Mouse (Mus musculus) heart, embryonic 11.5 days (tissue): ENCODE data around the gene Zbtb43. TPM values are rescaled to one million over a fixed set of nuclear protein-coding genes. Genes with fewer than 3 reads are reported as not detected.

Experiments used
- ATAC-seq: fragments of 200-750 bp; cut with Nextera tagmentation; replicated peaks from 2 replicates; pipeline ENCODE4 v1.8.0; 2017; ENCODE audit warnings: moderate library complexity; ENCODE audit not compliant: insufficient number of reproducible peaks, low FRiP score, low TSS enrichment
- H3K27ac ChIP-seq: fragments of 300-500 bp; sonication (generic); 2 replicates; pipeline ENCODE4 v1.5.1; 2014; ENCODE audit warnings: mild to moderate bottlenecking, low read depth, low read length
- H3K27me3 ChIP-seq: fragments of 300-500 bp; sonication (generic); 2 replicates; pipeline ENCODE4 v1.6.1; 2014; ENCODE audit warnings: mild to moderate bottlenecking, low read length, mixed read lengths; ENCODE audit not compliant: control insufficient read depth, insufficient read depth
- H3K36me3 ChIP-seq: fragments of 300-500 bp; sonication (generic); 2 replicates; pipeline ENCODE4 v1.6.1; 2014; ENCODE audit warnings: mild to moderate bottlenecking, low read length, moderate library complexity, mixed read lengths; ENCODE audit not compliant: control insufficient read depth, insufficient read depth
- H3K4me1 ChIP-seq: fragments of 300-500 bp; sonication (generic); 2 replicates; pipeline ENCODE4 v1.6.1; 2014; ENCODE audit warnings: low read length; ENCODE audit not compliant: control insufficient read depth, insufficient read depth
- H3K4me2 ChIP-seq: fragments of 300-500 bp; sonication (generic); 2 replicates; pipeline ENCODE4 v1.6.1; 2014; ENCODE audit warnings: mild to moderate bottlenecking, moderate library complexity
- H3K4me3 ChIP-seq: fragments of 300-500 bp; sonication (generic); 2 replicates; pipeline ENCODE4 v1.5.1; 2014; ENCODE audit warnings: low read depth, low read length
- H3K9ac ChIP-seq: fragments of 300-500 bp; sonication (generic); 2 replicates; pipeline ENCODE4 v1.6.1; 2014; ENCODE audit warnings: mild to moderate bottlenecking, low read depth, low read length, moderate library complexity
- H3K9me3 ChIP-seq: fragments of 300-500 bp; sonication (generic); replicated peaks from 2 replicates; pipeline ENCODE4 v1.6.1; 2016; ENCODE audit warnings: low read length; ENCODE audit not compliant: control insufficient read depth
- WGBS: fragments of 180-500 bp; shearing (Covaris S2); extraction: QIAGEN DNeasy Blood & Tissue Kit; methylation state at CpG from one replicate; pipeline ENCODE4 v1.1.7; 2014; ENCODE audit not compliant: insufficient replicate concordance; 5-methylcytosine and 5-hydroxymethylcytosine counted together
- polyA plus RNA-seq: library from polyadenylated mRNA; unstranded; fragments of >200 nt; fragmentation: Nextera tagmentation; extraction: Ambion mirVana; gene quantifications from 2 replicates; pipeline ENCODE4 v1.2.1, GENCODE M21; 2014

Gene Zbtb43
- polyA plus RNA-seq, 1 experiment from 2014 or later: 16.8 TPM

GRCm38 (mm10) chr2:33451038-33451978, 17.1 kb downstream of the Zbtb43 start:
- H3K27me3 ChIP-seq: no peaks in the 10 kb centered on the region
- no peak overlapping the region for H3K27ac ChIP-seq
- peaks cover 17% of the 10 kb centered on the region; the same call in 1 of the 2 replicates for H3K4me1 ChIP-seq
- no peak overlapping the region for H3K4me3 ChIP-seq
- peaks cover 24% of the 10 kb centered on the region for H3K36me3 ChIP-seq
- 81% methylated on average over 11 of the region's 11 CpGs for WGBS
- no peak overlapping the region for H3K4me2 ChIP-seq
- no peak overlapping the region for H3K9ac ChIP-seq
- H3K9me3 ChIP-seq: no peaks in the 10 kb centered on the region
- ATAC-seq: no peak

DNA sequence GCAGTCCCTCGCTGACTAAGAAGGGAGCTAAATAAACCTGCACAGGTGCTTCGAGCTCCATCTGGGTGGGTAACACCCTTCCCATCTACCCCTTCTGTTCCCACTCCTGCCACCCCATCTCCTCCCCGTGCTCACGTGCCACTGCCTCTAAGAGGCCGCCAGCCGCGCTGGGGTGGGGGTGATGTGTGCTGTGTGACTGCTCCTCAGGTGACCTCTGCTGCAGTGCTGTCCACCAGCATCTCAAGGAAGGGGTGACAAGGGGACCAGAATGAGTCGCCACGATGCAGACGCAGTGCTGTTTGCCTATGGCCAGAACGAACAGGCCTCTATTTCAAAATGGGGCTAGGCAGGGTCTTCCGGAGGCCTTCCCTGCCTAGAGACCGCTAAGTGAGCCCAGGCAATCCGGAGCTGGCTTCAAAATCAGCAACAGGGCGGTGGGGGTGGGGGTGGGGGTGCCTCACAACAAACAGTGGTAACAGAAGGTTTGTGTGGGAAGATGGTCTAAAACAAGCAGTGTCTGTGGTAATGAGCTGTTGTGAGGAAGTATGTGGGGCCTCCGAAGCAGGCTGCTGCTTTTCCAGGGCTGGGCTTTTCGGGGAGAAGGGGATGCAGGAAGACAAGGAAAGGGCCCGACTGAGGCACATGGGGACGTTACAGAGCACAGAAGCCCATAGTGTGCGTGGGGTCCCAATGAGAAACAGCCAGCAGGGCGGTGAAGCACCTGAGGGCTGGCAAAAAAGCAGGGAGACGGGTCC, 19.1 kb downstream of the Zbtb43 start:
- H3K4me2 ChIP-seq: no peak overlapping the region
- no peak overlapping the region for H3K4me3 ChIP-seq
- no peak for ATAC-seq
- peaks cover 17% of the 10 kb centered on the region; the same call in 1 of the 2 replicates for H3K4me1 ChIP-seq
- no peaks in the 10 kb centered on the region for H3K27me3 ChIP-seq
- H3K9ac ChIP-seq: no peak overlapping the region
- no peaks in the 10 kb centered on the region for H3K9me3 ChIP-seq
- H3K36me3 ChIP-seq: peaks cover 19% of the 10 kb centered on the region
- no peak overlapping the region for H3K27ac ChIP-seq
- WGBS: 90% methylated on average over 22 of the region's 22 CpGs

DNA sequence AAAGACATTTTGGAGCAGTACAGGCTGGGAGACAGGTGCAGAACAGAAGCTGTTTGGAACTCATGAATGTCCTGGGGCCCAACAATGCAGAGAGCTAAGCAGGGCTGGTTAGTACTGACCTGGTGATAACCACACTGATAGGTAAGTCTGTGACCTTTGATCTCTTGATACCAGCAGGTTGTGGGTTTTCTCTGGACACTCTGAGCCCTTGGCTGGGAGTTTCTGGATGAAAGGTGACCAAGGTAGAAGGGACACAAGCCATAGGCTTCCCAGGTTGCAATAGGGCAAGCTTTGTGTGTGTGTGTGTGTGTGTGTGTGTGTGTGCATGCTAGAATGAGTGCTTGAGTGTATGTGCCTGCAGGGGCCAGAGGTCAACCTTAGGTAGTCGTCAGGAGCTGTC, 21.6 kb downstream of the Zbtb43 start:
- Histone ChIP-seq H3K36me3 (peaks cover 10% of the 10 kb centered on the region), H3K27me3 (no peaks in the 10 kb centered on the region), H3K9me3 (no peaks in the 10 kb centered on the region), H3K4me2 (no peak overlapping the region), H3K4me3 (no peak overlapping the region), H3K9ac (no peak overlapping the region), H3K27ac (no peak overlapping the region), H3K4me1 (peaks cover 3% of the 10 kb centered on the region; the same call in 1 of the 2 replicates)
- ATAC-seq: no peak
- WGBS: 71% methylated on average over 1 of the region's 1 CpGs

GRCm38 (mm10) chr2:33445741-33446140, 22.6 kb downstream of the Zbtb43 start:
- no peak for ATAC-seq
- Histone ChIP-seq H3K9me3 (no peaks in the 10 kb centered on the region), H3K27ac (no peak overlapping the region), H3K9ac (no peak overlapping the region), H3K4me1 (no peaks in the 10 kb centered on the region), H3K4me2 (no peak overlapping the region), H3K36me3 (peaks cover 2% of the 10 kb centered on the region; the same call in 1 of the 2 replicates), H3K4me3 (no peak overlapping the region), H3K27me3 (no peaks in the 10 kb centered on the region)
- 85% methylated on average over 5 of the region's 5 CpGs for WGBS

DNA sequence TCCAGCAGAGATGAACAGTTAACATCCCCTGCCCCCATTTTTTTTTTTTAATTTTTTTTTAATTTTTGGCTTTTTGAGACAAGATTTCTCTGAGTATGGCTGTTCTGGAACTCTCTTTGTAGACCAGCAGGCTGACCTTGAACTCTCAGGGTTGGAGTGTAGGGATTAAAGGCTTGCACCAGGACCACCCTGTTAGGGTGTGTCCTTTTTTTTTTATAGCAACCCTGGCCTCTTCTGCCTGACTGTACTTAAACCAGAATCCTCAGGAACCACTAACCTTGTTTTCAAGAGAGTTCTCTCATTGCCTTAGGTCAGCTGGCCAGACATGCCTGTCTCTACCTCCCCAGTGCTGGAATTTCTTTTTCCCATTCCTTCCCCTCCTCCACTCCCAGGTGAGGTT, 23.5 kb downstream of the Zbtb43 start:
- Histone ChIP-seq H3K9ac (no peak overlapping the region), H3K27me3 (no peaks in the 10 kb centered on the region), H3K27ac (no peak overlapping the region), H3K4me3 (no peak overlapping the region), H3K9me3 (no peaks in the 10 kb centered on the region), H3K4me1 (peaks cover under 1% of the 10 kb centered on the region), H3K36me3 (peaks cover 2% of the 10 kb centered on the region; the same call in 1 of the 2 replicates), H3K4me2 (no peak overlapping the region)
- ATAC-seq: no peak

- no peak overlapping the region for H3K4me2 ChIP-seq
- peaks cover 2% of the 10 kb centered on the region; the same call in 1 of the 2 replicates for H3K36me3 ChIP-seq
- H3K9ac ChIP-seq: no peak overlapping the region
- H3K9me3 ChIP-seq: no peaks in the 10 kb centered on the region
- peaks cover 5% of the 10 kb centered on the region for H3K4me1 ChIP-seq
- no peak overlapping the region for H3K4me3 ChIP-seq
- H3K27ac ChIP-seq: no peak overlapping the region
- H3K27me3 ChIP-seq: no peaks in the 10 kb centered on the region
- WGBS: 38% methylated on average over 5 of the region's 5 CpGs
- no peak for ATAC-seq
These were observed 24.0 kb downstream of the Zbtb43 start for GRCm38 (mm10) chr2:33444358-33444757.

DNA sequence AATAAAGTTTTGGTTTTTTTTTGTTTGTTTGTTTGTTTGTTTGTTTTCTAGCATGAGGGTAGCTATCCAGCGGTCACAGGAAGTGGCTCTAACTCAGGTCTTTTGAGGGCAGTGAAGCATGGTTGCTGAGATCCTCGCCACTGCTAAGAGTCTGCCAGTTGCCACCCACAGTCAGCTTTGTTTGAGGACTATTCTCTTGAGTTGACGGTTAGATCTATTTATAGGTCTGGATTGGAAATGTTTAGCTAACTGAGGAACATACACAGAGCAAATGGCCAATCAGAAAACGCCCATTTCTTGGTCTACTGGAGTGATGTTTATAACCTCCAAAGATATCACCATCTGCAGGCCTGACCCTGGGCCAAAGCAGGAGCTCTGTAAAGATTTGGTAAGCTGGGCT, 25.7 kb downstream of the Zbtb43 start:
- no peak for ATAC-seq
- Histone ChIP-seq H3K27ac (no peak overlapping the region), H3K4me3 (no peak overlapping the region), H3K9ac (no peak overlapping the region), H3K4me2 (no peak overlapping the region), H3K9me3 (no peaks in the 10 kb centered on the region), H3K27me3 (no peaks in the 10 kb centered on the region), H3K4me1 (peaks cover 15% of the 10 kb centered on the region), H3K36me3 (no peaks in the 10 kb centered on the region)
- WGBS: 55% methylated on average over 4 of the region's 4 CpGs

GRCm38 (mm10) chr2:33440893-33441292, 27.5 kb downstream of the Zbtb43 start:
- 33% methylated on average over 4 of the region's 4 CpGs for WGBS
- no peaks in the 10 kb centered on the region for H3K36me3 ChIP-seq
- peaks cover 18% of the 10 kb centered on the region for H3K4me1 ChIP-seq
- no peak overlapping the region for H3K4me3 ChIP-seq
- ATAC-seq: no peak
- H3K9me3 ChIP-seq: no peaks in the 10 kb centered on the region
- no peaks in the 10 kb centered on the region for H3K27me3 ChIP-seq
- no peak overlapping the region for H3K9ac ChIP-seq
- no peak overlapping the region for H3K4me2 ChIP-seq
- no peak overlapping the region for H3K27ac ChIP-seq
